Mouse (Mus musculus) liver, embryonic 14.5 days (tissue): Measurements from ENCODE around the gene Brinp1. TPM values are rescaled to one million over a fixed set of nuclear protein-coding genes. Genes with fewer than 3 reads are reported as not detected.

Experiments used
- ATAC-seq: fragments of 200-750 bp; cut with Nextera tagmentation; 2 replicates; pipeline ENCODE4 v1.8.0; 2017; ENCODE audit warnings: moderate number of reproducible peaks, mild to moderate bottlenecking, moderate library complexity; ENCODE audit not compliant: insufficient read depth
- DNase-seq, 3 experiments: peaks; one replicate each; pipeline ENCODE4 v3.0.0-alpha.2; 2012 to 2013; ENCODE audit warnings: low read depth in 3 of 3, low spot score in 3 of 3
- H3K27ac ChIP-seq: fragments of 300-500 bp; sonication (generic); 2 replicates; pipeline ENCODE4 v1.5.1; 2014; ENCODE audit warnings: moderate library complexity, mild to moderate bottlenecking, control low read depth, inconsistent platforms
- H3K27me3 ChIP-seq: fragments of 300-500 bp; sonication (generic); 2 replicates; pipeline ENCODE4 v1.6.1; 2014; ENCODE audit warnings: mild to moderate bottlenecking, low read length, moderate library complexity; ENCODE audit not compliant: control insufficient read depth, insufficient read depth
- H3K36me3 ChIP-seq: fragments of 300-500 bp; sonication (generic); replicated peaks from 2 replicates; pipeline ENCODE4 v1.6.1; 2014; ENCODE audit warnings: low read depth; ENCODE audit not compliant: control insufficient read depth, insufficient read depth
- H3K4me1 ChIP-seq, 2 experiments: fragments of 200-500 bp in 1 of 2; fragments of 300-500 bp in 1 of 2; sonication (generic) in 1 of 2; replicated peaks; 2 replicates each; pipeline ENCODE4 v1.6.1; 2012 to 2014; ENCODE audit warnings: antibody characterized with exemption in 1 of 2, inconsistent platforms in 1 of 2, low read length in 1 of 2; ENCODE audit not compliant: control insufficient read depth in 2 of 2, insufficient read depth in 2 of 2
- H3K4me2 ChIP-seq: fragments of 300-500 bp; sonication (generic); 2 replicates; pipeline ENCODE4 v1.6.1; 2014; ENCODE audit warnings: low read depth, mild to moderate bottlenecking, control low read depth, moderate library complexity
- H3K4me3 ChIP-seq, 2 experiments: fragments of 200-500 bp in 1 of 2; fragments of 300-500 bp in 1 of 2; sonication (generic) in 1 of 2; 2 replicates each; pipeline ENCODE4 v1.5.1; 2012 to 2014; ENCODE audit warnings: low read depth in 2 of 2, low read length in 2 of 2, mild to moderate bottlenecking in 2 of 2, control low read depth in 1 of 2, inconsistent platforms in 1 of 2, moderate library complexity in 1 of 2; ENCODE audit not compliant: insufficient read depth in 1 of 2
- H3K9ac ChIP-seq: fragments of 300-500 bp; sonication (generic); replicated peaks from 2 replicates; pipeline ENCODE4 v1.6.1; 2014; ENCODE audit warnings: mild to moderate bottlenecking, control low read depth, moderate library complexity
- H3K9me3 ChIP-seq: fragments of 300-500 bp; sonication (generic); 2 replicates; pipeline ENCODE4 v1.6.1; 2016; ENCODE audit warnings: low read length, mixed read lengths; ENCODE audit not compliant: control insufficient read depth
- CTCF ChIP-seq: IDR thresholded peaks from 2 replicates; pipeline ENCODE4 v1.5.1; 2016; ENCODE audit warnings: antibody characterized with exemption, low read depth, control low read depth
- EP300 ChIP-seq: IDR thresholded peaks from 2 replicates; pipeline ENCODE4 v1.6.1; 2016; ENCODE audit warnings: antibody characterized with exemption, low read depth
- WGBS: fragments of 180-500 bp; shearing (Covaris S2); extraction: QIAGEN DNeasy Blood & Tissue Kit; methylation state at CpG from one replicate; pipeline ENCODE4 v1.1.7; 2014; ENCODE audit not compliant: insufficient replicate concordance; 5-methylcytosine and 5-hydroxymethylcytosine counted together
- polyA plus RNA-seq, 2 experiments: library from polyadenylated mRNA; depleted of rRNA in 1 of 2; stranded (reverse) in 1 of 2; unstranded in 1 of 2; fragments of >200 nt; fragmentation: Nextera tagmentation in 1 of 2; extraction: Ambion mirVana in 1 of 2; gene quantifications; 2 replicates each; pipeline versions ENCODE4 v1.2.1 to v1.2.3; 2012 to 2014

Gene Brinp1
- polyA plus RNA-seq, 2 experiments: 0.15 TPM

GRCm38 (mm10) chr4:68872028-68872427, 82.2 kb downstream of the Brinp1 start:
- no peak for TF ChIP-seq EP300
- no peak for TF ChIP-seq CTCF
- Histone ChIP-seq H3K4me2 (no peak overlapping the region), H3K27me3 (no peaks in the 10 kb centered on the region), H3K36me3 (no peaks in the 10 kb centered on the region), H3K4me3 (no peak overlapping the region), H3K27ac (no peak overlapping the region), H3K4me1 (no peaks in the 10 kb centered on the region), H3K9me3 (no peaks in the 10 kb centered on the region), H3K9ac (no peak overlapping the region)
- DNase-seq (no peak), ATAC-seq (no peak)

- DNase-seq: no peak
Observed at GRCm38 (mm10) chr4:68865135-68865767, 88.9 kb downstream of the Brinp1 start.

DNA sequence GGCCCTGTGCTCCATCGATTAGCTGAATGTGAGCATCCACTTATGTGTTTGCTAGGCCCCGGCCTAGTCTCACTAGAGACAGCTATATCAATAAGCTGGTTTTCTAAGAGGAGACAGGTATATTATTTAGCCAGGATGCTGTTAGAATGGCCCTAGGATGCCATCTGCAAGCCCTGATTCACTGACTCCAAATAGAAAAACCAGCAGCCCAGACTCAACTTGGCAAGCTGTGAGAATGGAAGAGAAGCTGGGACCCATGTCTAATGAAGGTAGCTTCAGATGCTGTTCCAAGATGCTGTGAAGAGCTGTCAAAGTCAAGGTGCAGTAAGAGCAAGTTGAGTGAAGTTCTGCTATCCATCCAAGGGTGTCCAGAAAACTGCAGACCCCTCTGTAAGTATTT, 89.5 kb downstream of the Brinp1 start:
- 67% methylated on average over 2 of the region's 2 CpGs for WGBS
- no peaks in the 10 kb centered on the region for H3K36me3 ChIP-seq
- no peak overlapping the region for H3K9ac ChIP-seq
- H3K27me3 ChIP-seq: no peaks in the 10 kb centered on the region
- TF ChIP-seq CTCF (no peak), EP300 (no peak)
- no peaks in the 10 kb centered on the region for H3K4me1 ChIP-seq
- H3K27ac ChIP-seq: no peak overlapping the region
- no peak for ATAC-seq
- no peak overlapping the region for H3K4me2 ChIP-seq
- no peak overlapping the region for H3K4me3 ChIP-seq
- no peaks in the 10 kb centered on the region for H3K9me3 ChIP-seq
- DNase-seq: no peak

More at GRCm38 (mm10) chr4:68865135-68865767, 88.9 kb downstream of the Brinp1 start:
- Histone ChIP-seq H3K4me1 (no peaks in the 10 kb centered on the region), H3K9me3 (no peaks in the 10 kb centered on the region), H3K27me3 (no peaks in the 10 kb centered on the region), H3K4me3 (no peak overlapping the region), H3K4me2 (no peak overlapping the region), H3K9ac (no peak overlapping the region), H3K27ac (no peak overlapping the region), H3K36me3 (no peaks in the 10 kb centered on the region)
- ATAC-seq: no peak
- TF ChIP-seq CTCF (no peak), EP300 (no peak)
- WGBS: 44% methylated on average over 4 of the region's 4 CpGs

DNA sequence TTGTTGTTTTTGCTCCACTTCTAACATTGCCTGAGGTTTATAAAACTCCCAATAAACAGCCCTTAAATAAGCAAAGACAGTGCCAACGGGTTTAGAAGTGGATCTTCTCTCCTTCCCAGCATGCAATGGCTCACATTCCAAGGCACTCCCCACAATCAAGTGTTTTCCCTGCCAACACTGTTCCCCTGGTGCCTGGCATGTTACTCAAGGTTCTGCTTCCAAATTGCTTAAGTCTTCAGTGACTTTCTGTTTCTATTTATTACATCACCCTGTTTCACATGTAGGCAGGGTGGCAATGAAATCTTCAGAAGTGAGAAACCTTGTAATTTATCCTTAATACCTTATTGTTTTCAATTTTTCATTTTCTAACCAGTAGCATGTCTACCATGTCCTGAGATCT, 97.3 kb downstream of the Brinp1 start:
- Histone ChIP-seq H3K9me3 (no peaks in the 10 kb centered on the region), H3K27ac (no peak overlapping the region), H3K27me3 (no peaks in the 10 kb centered on the region), H3K4me1 (no peaks in the 10 kb centered on the region), H3K9ac (no peak overlapping the region), H3K4me2 (no peak overlapping the region), H3K4me3 (no peak overlapping the region), H3K36me3 (no peaks in the 10 kb centered on the region)
- DNase-seq (no peak), ATAC-seq (no peak)
- WGBS: 32% methylated on average over 1 of the region's 1 CpGs
- TF ChIP-seq EP300 (no peak), CTCF (no peak)

GRCm38 (mm10) chr4:68849671-68850070, 104.5 kb downstream of the Brinp1 start:
- no peak for ATAC-seq
- Histone ChIP-seq H3K4me2 (no peak overlapping the region), H3K9ac (no peak overlapping the region), H3K9me3 (no peaks in the 10 kb centered on the region), H3K27ac (no peak overlapping the region), H3K27me3 (no peaks in the 10 kb centered on the region), H3K4me1 (no peaks in the 10 kb centered on the region), H3K4me3 (no peak overlapping the region), H3K36me3 (no peaks in the 10 kb centered on the region)
- TF ChIP-seq CTCF (no peak), EP300 (no peak)
- DNase-seq: no peak
- WGBS: 63% methylated on average over 3 of the region's 3 CpGs
